Mouse (Mus musculus) embryo, embryonic 10.5 days (tissue): ENCODE measurements around the gene Cdh12.
"Not testable (repeated sequence)": the region's sequence is repeated elsewhere in the genome, so short reads cannot be mapped to it uniquely, and the experiment has no call there.

ENCODE experiments used
- DNase-seq: peaks from one replicate; pipeline ENCODE4 v3.0.0-alpha.2; 2015; ENCODE audit warnings: low spot score

Cdh12 gene

GRCm38 (mm10) chr15:21375460-21375859 lies 926.4 kb downstream of the Cdh12 start:
- DNase-seq: no peak

GRCm38 (mm10) chr15:21375871-21376270 lies 926.8 kb downstream of the Cdh12 start:
- DNase-seq: no peak

GRCm38 (mm10) chr15:21391442-21391841 lies 942.4 kb downstream of the Cdh12 start:
- DNase-seq: not testable (repeated sequence)

- peak; percentile 4 for DNase-seq
These were observed 944.0 kb downstream of the Cdh12 start for GRCm38 (mm10) chr15:21393080-21393479.

GRCm38 (mm10) chr15:21405196-21405595 lies 956.1 kb downstream of the Cdh12 start:
- DNase-seq: no peak

- peak; percentile 78 for DNase-seq
These were observed 958.4 kb downstream of the Cdh12 start for GRCm38 (mm10) chr15:21407324-21408044.

- no peak for DNase-seq
These were observed 988.3 kb downstream of the Cdh12 start for GRCm38 (mm10) chr15:21437347-21437746.

- DNase-seq: no peak
These were observed 988.9 kb downstream of the Cdh12 start for GRCm38 (mm10) chr15:21437924-21438323.

GRCm38 (mm10) chr15:21458098-21458497 lies 1009.0 kb downstream of the Cdh12 start:
- DNase-seq: no peak

GRCm38 (mm10) chr15:21519355-21519869 lies 1070.3 kb downstream of the Cdh12 start:
- DNase-seq: peak; percentile 34

- no peak for DNase-seq
These were observed 1081.7 kb downstream of the Cdh12 start for GRCm38 (mm10) chr15:21530804-21531203.

- peak; percentile 31 for DNase-seq
These were observed 1087.8 kb downstream of the Cdh12 start for GRCm38 (mm10) chr15:21536909-21537308.

GRCm38 (mm10) chr15:21544786-21545185 lies 1095.7 kb downstream of the Cdh12 start:
- DNase-seq: no peak

- no peak for DNase-seq
These were observed 1106.9 kb downstream of the Cdh12 start for GRCm38 (mm10) chr15:21555981-21556380.

- DNase-seq: no peak
These were observed 1117.4 kb downstream of the Cdh12 start for GRCm38 (mm10) chr15:21566314-21567051.

- DNase-seq: no peak
These were observed 1155.4 kb downstream of the Cdh12 start for GRCm38 (mm10) chr15:21604510-21604909.
